8 mouse cellular contexts compared by ENCODE assay signal in the genomic region with DNA sequence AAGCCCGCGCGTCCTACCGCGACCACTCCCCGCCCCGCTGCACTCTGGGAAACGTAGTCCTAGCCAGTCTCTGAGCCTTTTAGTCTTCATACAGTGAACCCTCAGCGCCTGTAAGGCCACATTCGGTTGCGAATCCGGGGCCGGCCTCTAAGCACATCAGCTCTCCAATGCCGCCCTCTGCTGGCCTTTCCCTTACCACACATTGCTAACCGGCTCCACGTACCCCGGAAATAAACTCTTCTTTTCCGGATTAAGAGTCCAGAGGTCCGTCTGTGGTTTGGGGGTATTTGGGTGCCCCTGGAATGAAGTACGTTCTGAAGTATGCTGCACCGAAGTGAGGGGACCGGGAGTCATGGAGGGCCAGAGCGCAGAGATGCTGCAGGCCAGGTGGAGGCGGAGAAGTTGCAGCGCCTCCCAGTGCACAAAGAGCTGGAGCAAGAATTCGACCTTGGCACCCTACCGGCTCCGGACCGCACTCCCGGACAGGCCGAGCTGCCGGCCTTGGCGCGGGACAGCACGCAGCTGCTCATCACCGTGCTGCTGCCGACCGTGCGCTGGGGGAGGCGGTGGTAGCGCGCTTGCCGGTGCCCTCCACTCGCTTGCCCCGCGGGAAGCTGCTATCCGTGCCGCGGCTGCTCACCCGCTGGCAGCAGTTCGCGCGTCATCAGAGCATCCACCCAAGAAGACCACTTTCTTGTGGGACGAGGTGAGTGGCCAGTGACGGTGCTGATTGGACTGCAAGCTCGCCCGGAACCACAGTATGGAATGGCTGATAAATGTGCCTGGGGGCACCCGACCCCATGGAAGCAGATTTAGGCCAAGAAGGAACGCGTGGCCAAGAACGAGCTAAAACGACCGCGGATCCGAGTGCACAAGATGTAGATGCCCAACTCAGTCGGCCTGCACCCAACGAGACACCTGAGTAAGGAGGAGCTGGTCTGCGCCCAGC.
DNase-seq lines count a peak whose midpoint lies in the region; ATAC-seq and TF ChIP-seq lines count a peak whose summit lies in the region.

No protein-coding gene starts in this region.

- DNase-seq in 3T3-L1 (ENCODE audit: low read depth, low spot score): peak; percentile 98
- peak; percentile 80 to 91 for DNase-seq in adrenal gland, postnatal 4 days (ENCODE audit: low spot score in 2 of 2)
- peak; percentile 98 for DNase-seq in embryonic facial prominence, embryonic 14.5 days (ENCODE audit: low spot score)
- peak; percentile 94 to 95 for DNase-seq in heart, adult 2 months
- DNase-seq in kidney, adult 8-10 months: peak; percentile 97 to 98
- DNase-seq in spleen, postnatal 10 days (ENCODE audit: low spot score in 2 of 2): peak; percentile 81 to 93

- peak; percentile 91 for TF ChIP-seq CTCF in heart, adult 2 months (IDR thresholded peaks at IDR 0.05)

- H3K4me1 ChIP-seq in embryonic facial prominence, embryonic 14.5 days (ENCODE audit: control insufficient read depth, insufficient read depth, low read length): peaks cover 13% of the 10 kb centered on the region
- H3K4me1 ChIP-seq in heart, adult 2 months (ENCODE audit: control insufficient read depth, insufficient read depth, low read length): peaks cover 3% of the 10 kb centered on the region
- peaks cover 15% of the 10 kb centered on the region for H3K4me1 ChIP-seq in limb, embryonic 13.5 days
- peaks cover 21% of the 10 kb centered on the region for H3K4me1 ChIP-seq in midbrain, embryonic 16.5 days (ENCODE audit: control insufficient read depth, insufficient read depth, low read length)

- peak; percentile 100 for ATAC-seq in embryonic facial prominence, embryonic 14.5 days (ENCODE audit: low read depth)
- ATAC-seq in limb, embryonic 13.5 days (ENCODE audit: low FRiP score, low read depth): peak; percentile 100
- peak; percentile 100 for ATAC-seq in midbrain, embryonic 16.5 days

- WGBS in embryonic facial prominence, embryonic 14.5 days: 1% methylated on average over 45 of the region's 68 CpGs
- WGBS in heart, adult 2 months: under 1% methylated on average over 68 of the region's 68 CpGs
- WGBS in limb, embryonic 13.5 days: under 1% methylated on average over 68 of the region's 68 CpGs
- under 1% methylated on average over 61 of the region's 68 CpGs for whole genome bisulfite sequencing in midbrain, embryonic 16.5 days

- H3K9ac ChIP-seq in embryonic facial prominence, embryonic 14.5 days (ENCODE audit: low read depth, low read length): peak overlapping the region; percentile 84
- peak overlapping the region; percentile 95 for H3K9ac ChIP-seq in heart, adult 2 months (ENCODE audit: low read depth, low read length)
- peak overlapping the region; percentile 88 for H3K9ac ChIP-seq in limb, embryonic 13.5 days
- H3K9ac ChIP-seq in midbrain, embryonic 16.5 days (ENCODE audit: low read depth, low read length): peak overlapping the region; percentile 94

- H3K9me3 ChIP-seq in embryonic facial prominence, embryonic 14.5 days (ENCODE audit: control insufficient read depth, low read length): no peaks in the 10 kb centered on the region
- 0 out of 2 replicates have a peak, but pooled peaks cover 8% of the 10 kb centered on the region for H3K9me3 ChIP-seq in limb, embryonic 13.5 days
- H3K9me3 ChIP-seq in midbrain, embryonic 16.5 days (replicated peaks; ENCODE audit: control insufficient read depth, low read length, poor library complexity, severe bottlenecking): no peaks in the 10 kb centered on the region

- peak; percentile 94 for TF ChIP-seq EP300 in heart, adult 2 months (IDR thresholded peaks at IDR 0.05; ENCODE audit: insufficient read depth, low read depth, low read length)

- peak overlapping the region; percentile 79 for H3K27ac ChIP-seq in embryonic facial prominence, embryonic 14.5 days (replicated peaks; ENCODE audit: low read depth, low read length)
- peak overlapping the region; percentile 84 for H3K27ac ChIP-seq in heart, adult 2 months
- peak overlapping the region; percentile 75 for H3K27ac ChIP-seq in limb, embryonic 13.5 days
- H3K27ac ChIP-seq in midbrain, embryonic 16.5 days (ENCODE audit: low read length): peak overlapping the region; percentile 86

- TF ChIP-seq POLR2A in heart, adult 2 months (IDR thresholded peaks at IDR 0.05; ENCODE audit: insufficient read depth, low read depth, low read length): peak; percentile 56; the same call in 1 of the 2 replicates

- H3K4me2 ChIP-seq in embryonic facial prominence, embryonic 14.5 days (ENCODE audit: low read depth, low read length): peak overlapping the region; percentile 73
- H3K4me2 ChIP-seq in limb, embryonic 13.5 days (replicated peaks): peak overlapping the region; percentile 90
- H3K4me2 ChIP-seq in midbrain, embryonic 16.5 days (ENCODE audit: low read length): peak overlapping the region; percentile 88

- H3K27me3 ChIP-seq in embryonic facial prominence, embryonic 14.5 days (replicated peaks; ENCODE audit: control insufficient read depth, insufficient read depth, low read length): no peaks in the 10 kb centered on the region
- no peaks in the 10 kb centered on the region for H3K27me3 ChIP-seq in heart, adult 2 months (ENCODE audit: control insufficient read depth, insufficient read depth, low read length)
- H3K27me3 ChIP-seq in limb, embryonic 13.5 days: no peaks in the 10 kb centered on the region
- H3K27me3 ChIP-seq in midbrain, embryonic 16.5 days (ENCODE audit: control insufficient read depth, insufficient read depth, low read depth, low read length): no peaks in the 10 kb centered on the region

- intact Hi-C loops in heart, adult 2 months (cut with DNase I): loop anchor here (1.0 to 5.0 kb wide), 6 partner anchors 203 to 583 kb away; a partner anchor contains a TSS

- peaks cover 11% of the 10 kb centered on the region for H3K36me3 ChIP-seq in embryonic facial prominence, embryonic 14.5 days (ENCODE audit: control insufficient read depth, insufficient read depth, low read length)
- peaks cover 7% of the 10 kb centered on the region for H3K36me3 ChIP-seq in heart, adult 2 months (ENCODE audit: control insufficient read depth, insufficient read depth, low read length)
- peaks cover 23% of the 10 kb centered on the region for H3K36me3 ChIP-seq in limb, embryonic 13.5 days
- peaks cover 8% of the 10 kb centered on the region; the same call in 1 of the 2 replicates for H3K36me3 ChIP-seq in midbrain, embryonic 16.5 days (ENCODE audit: control insufficient read depth, insufficient read depth, low read length)

- H3K79me2 ChIP-seq in heart, adult 2 months (replicated peaks; ENCODE audit: control insufficient read depth, insufficient read depth, low read length): peaks cover 3% of the 10 kb centered on the region; the same call in 1 of the 2 replicates

- peak overlapping the region; percentile 78 for H3K4me3 ChIP-seq in embryonic facial prominence, embryonic 14.5 days (ENCODE audit: low read depth, low read length)
- peak overlapping the region; percentile 81 for H3K4me3 ChIP-seq in heart, adult 2 months
- H3K4me3 ChIP-seq in limb, embryonic 13.5 days: peak overlapping the region; percentile 94
- H3K4me3 ChIP-seq in midbrain, embryonic 16.5 days (ENCODE audit: low read depth, low read length): peak overlapping the region; percentile 94

Comparison
In these comparisons a context has a peak if more than half of its experiments do, and no peak if none do; other contexts are left out.
1. Peak in every context shown above with its lines: DNase-seq, ATAC-seq, H3K4me3 ChIP-seq and H3K27ac ChIP-seq.